Mouse (Mus musculus): ENCODE results near the gene Daxx.

GRCm38 (mm10) chr17:33950131-33950625 is 41.0 kb downstream of the Daxx start:
- TF ChIP-seq EP300 (optimal IDR thresholded peaks at IDR 0.05): no peak
- TF ChIP-seq CTCF (IDR thresholded peaks at IDR 0.05; ENCODE audit: low read depth): no peak

Measured in stomach, postnatal 0 days (tissue).